Mouse (Mus musculus) cerebellum, adult 8-10 months (tissue): ENCODE results near the gene Gnb1.

ENCODE experiments used
- DNase-seq: peaks from one replicate; pipeline ENCODE4 v3.0.0; 2022

Gene Gnb1

DNA sequence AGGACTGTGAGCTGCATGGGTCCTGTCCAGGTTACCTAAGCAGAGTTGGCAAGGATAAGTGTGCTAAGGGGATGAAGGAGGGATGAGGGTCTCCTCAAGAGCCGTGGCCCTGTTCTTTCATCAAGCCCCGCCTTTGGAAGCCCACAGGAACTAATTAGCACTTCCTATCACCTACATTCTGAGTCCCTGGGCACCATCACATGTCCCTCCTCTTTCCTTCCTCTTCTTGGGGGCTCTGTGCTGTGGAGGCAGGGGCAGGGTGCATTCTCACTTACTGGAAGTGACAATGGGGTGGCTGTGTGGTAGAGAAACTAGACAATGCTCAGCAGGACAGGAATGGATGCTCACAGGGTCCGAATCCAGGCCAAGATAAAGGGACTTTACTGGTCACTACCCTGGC, 3.4 kb upstream of the Gnb1 start:
- no peak for DNase-seq

DNA sequence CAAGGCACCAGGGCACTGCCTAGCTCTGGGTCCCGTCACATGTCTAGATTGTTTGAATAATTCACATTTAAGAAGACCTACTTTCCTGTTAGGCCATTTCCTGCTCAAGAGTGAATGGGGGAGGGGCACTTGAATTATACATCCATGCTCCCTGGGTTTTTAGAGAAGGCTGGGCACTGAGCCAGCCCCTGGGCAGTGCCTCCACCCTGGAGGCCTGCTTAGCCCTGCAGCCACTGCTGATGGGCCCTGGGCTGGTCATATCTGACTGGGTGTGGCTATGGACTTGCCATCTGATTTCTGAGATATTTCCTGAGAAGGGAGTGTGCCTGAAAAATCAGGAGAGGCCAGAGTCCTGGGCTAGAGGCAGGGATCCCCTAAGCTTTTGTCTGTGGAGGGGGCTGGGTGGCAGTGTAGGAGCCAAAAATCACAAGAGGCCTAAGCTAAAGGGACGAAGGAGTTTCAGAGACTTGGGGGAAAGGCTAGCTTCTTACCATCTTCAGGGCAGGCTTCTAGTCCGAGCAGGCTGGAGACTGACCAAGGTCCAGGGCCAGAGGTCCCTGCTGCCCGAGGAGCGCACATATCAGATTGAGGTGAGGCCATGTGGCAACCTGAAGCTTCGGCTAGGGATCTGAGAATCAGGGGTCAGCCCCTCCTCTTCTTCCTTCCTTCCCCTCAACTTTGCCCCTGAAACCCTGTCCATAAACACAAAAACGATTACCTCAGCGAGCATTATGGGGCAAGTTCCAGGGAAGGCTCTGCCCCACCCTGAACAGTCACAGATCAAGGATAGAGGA, 2.7 kb upstream of the Gnb1 start:
- DNase-seq, result no peak

DNA sequence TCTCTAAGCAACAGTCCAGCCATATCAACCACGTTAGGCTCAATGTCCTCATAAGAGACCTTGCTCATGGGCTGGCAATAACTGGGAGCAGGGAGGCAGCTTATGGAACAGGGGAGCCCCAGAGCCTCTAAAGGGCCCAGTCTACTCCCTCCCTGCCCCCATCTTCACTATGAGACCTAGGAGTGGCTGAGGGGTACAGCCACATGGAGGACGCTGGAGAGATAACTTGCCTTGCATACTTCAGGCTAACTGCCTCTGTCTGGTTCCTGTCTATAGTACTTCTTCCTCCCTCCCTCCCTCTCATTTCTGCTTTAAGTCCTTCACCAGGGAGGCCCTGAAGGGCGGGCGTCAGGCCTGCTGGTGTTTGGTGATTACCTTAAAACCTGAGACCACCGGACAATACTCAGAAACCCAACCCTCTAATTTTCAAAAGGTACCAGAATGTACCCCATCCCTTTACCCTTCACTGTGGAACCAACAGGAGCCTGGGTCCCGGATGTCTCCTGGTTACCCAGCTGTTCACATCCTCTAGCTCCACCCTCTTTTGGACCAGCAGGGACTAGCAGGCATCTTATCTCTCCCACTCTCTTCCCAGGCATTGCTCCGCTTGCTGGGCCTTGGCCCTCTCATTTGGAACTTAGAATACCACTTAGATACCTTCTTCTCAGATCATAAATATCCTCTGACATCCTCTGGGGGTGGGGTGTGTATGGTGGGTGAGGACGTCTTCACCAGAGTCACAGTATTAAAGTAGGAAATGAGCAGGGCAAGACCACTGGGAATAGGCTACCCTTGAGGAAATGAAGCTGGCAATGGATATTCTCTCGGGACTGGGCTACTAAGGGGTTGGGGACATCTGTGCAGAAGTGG, 1.8 kb upstream of the Gnb1 start:
- DNase-seq, result no peak

DNA sequence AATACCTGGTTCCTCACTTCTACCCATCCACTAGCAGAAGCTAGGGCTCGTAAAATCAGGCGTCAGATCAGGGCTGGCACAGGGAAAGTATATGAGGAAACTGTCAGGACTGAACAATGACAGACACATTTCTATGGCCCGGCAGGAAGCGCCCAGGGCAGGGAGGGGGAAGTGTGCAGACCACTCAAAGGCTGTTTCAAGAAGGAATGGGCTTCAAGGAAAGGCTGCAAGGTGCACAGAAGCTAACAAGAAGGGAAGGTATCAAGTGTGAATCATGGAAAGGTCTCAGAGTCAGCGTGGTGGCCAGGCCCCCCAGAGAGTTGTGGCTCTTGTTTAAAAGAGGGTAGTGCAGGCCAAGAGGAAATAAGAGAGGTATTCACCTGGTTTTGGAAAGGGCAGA, 705 bp upstream of the Gnb1 start:
- no peak for DNase-seq

DNA sequence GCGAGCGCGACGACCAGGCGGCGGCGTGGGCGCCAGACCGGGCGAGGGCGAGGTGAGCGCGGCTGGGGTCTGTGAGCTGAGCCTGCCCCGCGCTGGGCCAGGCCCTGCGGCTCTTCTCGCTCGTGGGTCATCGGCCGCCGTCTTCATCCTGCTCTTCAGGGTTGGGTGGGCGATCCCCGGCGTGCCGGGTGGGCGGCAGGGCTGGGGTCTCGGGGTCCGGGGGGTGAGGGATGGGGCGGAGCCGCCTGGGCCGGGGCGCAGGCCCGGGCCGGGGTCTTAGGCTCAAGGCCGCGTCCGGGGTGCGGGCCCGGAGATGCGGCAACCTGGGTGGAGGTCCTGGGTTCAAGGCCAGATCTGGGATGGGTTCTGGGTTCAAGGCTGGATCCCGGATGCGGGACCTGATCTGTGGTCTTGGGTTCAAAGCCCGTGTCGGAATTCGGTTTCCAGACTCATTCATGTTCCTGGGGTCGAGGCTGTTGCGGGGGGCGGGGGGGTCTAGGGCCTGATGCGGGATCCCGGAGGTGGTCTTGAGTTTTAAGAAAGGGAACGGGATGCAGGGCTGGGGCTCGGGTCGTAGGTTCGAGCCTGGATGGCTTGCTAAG, 469 bp downstream of the Gnb1 start:
- DNase-seq, result no peak

DNA sequence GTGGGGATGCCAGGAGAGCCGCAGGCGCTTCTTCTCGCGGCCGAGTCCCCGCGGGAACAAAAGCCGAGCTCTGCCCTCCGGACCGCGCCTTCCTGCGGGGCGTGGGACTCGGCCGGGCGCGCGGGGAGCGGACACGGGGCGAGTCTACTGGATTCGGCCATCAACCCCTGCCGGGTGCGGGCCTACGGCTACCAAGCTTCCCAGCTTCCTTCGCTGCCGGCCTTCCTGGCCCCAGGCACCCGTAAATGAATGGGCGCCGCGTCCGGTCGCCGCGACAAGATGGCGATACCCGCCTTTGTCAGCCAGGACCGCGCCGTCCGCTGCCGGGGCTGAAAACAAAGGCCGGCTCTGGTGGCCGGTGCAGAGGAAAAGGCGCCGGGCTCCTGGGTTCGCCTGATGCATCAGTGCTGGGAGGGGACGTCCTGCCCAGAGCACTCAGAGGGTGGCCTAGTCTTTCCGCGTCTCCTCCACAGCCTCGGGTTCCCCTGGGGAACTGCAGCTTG, 1.0 kb downstream of the Gnb1 start:
- peak; percentile 48 for DNase-seq

DNA sequence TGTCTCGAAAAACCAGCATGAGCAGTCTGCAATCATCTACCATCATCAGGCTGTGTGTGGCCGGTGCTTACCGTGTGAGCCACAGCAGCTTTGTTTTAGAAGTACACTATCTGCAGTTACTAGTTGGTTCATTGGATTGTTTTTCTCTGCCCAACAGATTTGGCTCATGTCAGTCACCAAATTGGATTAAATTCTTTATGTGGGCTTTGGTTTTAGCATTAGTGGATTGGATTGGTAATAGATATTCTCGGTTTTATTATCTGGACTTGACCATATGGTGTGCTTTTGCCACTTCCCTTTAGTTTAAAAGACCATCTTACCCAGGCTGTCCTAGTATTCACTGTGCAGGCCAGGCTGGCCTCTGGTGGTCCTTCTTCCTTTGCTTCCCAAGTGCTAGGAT, 3.7 kb downstream of the Gnb1 start:
- DNase-seq, result no peak

DNA sequence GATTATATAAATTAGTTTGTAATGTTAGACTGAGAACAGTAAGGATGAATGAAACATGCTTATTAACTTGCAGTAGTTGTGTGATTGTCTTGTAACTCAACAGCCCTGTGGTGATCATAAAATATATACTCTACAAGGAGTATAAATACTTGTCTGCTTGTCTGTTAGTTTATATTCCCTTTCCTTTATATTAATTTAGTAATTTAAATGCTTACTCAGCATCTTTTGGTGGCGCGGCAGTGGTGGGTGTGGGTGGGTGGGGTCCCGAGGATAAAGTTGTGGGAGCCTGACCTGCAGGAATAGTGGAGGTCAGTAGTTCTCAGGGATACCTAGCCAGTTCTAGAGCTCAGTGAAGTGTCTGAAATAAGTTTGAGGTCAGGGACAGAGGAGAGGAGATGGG, 6.8 kb downstream of the Gnb1 start:
- no peak for DNase-seq

DNA sequence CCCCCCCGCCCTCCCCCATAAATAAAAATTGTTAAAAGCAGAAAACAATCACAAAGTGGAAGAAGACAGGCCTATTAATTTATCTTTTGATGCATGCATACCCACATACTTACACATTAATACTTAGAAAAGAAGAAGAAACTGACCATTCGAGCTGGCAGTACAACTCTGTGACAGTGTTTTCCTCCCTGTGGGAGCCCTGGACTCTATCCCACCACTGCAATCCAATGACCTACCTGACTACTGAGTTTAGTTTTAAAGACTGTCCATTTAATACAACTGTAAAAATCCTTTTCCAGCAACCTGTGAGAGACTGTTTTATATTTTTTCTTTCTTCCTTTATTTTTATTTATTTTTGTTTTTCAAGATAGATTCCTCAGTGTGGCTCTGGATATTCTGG, 10.0 kb downstream of the Gnb1 start:
- no peak for DNase-seq

DNA sequence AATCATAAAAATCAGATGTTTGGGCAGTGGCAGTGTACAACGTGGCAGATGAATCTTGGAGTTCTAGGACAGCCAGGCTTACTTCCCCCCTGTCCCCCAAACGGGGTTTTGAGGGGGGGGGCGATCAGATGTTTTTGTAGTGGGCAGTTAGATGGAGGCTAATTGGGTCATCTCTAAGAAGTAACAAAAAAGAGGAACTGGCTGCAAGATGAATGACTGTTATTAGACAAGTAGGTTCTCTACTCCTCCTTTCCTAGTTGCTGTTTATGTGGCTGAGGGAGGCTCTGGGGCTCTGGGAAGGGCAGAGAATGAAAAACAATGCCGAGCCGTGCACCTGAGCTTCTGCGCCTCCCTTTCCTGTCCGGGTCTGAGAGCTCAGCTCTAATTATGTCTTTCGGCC, 13.9 kb downstream of the Gnb1 start:
- DNase-seq, result no peak

DNA sequence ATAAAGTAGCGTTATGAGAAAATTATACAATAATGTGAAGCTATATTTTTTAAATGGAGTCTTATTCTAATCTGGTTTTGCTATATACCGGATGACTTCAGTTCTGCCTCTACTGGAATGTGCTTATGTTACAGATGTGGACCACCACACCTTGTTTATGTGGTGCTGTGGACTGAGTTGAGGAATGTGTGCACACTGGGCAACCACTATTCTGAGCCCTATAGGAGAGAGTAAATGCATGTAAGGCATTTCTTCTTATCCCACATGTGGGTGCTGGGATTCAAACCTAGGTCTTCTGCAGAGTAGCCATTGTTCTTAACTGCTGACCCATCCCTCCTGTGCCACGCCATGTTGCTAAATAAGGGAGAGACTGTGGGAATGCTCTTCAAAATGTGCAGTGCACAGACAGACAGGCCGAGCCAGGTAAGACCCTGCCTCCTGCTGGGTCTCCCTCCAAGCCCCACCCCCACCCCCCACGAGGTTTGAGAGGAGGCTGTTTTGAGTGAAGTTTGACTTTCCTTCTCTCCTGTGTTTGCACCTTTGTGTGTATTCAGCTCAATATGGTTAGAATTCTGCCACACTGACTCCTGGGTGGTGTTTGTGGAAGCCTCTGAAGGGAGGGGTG, 14.6 kb downstream of the Gnb1 start:
- no peak for DNase-seq

DNA sequence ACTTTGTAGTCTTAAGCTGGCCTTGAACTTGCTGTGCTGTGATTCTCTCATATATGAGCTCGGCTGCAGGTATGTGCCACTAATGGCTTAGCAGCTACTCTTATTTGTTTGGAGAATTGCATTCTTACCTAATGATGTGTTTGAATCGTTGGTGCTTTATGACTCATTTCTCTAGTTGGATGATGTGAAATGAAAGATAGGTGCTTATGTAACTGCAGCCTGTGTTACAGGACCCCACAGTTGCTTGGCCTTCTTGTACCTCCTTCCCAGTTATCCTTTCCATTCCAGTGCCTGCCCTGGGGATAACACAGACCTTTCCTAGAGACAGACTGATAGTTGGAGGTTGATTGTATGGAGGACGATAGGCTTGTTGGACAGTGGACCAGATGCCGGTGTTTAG, 17.5 kb downstream of the Gnb1 start:
- DNase-seq, result no peak

DNA sequence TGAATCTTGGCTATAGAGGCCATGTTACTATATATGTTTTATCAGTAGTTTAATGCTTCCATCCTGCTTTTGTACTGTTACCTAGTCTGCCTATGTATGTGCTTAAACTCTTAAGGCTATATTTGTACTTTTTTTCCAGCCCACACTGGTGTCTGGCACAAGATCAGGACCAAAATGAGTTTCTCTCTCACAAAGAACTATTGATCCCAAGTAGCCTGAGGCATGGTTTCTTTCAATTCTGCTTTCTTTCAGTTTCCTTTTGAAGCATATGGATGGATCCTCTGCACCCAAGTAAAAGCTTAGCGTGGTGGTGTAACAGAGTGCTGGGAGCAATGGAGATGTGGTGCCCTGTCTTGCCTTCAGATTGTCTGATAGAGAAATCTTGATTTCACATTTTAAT, 19.8 kb downstream of the Gnb1 start:
- no peak for DNase-seq

DNA sequence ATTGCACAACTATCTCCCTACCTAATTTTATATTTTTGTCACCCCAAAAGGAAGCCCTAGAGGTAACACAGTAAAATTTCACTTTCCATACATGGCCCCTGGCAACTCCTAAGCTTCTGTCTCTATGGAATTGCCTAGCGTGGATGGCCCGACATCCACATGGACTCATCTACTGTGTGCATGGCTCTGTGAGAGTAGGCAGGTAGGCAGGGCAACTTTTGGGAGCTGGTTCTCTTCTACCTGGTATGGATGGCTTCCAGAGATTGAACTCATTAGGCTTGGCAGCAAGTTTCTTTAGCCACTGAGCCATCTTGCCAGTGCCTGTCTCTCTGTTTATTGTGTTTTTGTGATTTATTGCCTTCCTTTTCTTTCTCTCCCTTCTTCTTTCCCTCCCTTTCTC, 23.6 kb downstream of the Gnb1 start:
- no peak for DNase-seq

DNA sequence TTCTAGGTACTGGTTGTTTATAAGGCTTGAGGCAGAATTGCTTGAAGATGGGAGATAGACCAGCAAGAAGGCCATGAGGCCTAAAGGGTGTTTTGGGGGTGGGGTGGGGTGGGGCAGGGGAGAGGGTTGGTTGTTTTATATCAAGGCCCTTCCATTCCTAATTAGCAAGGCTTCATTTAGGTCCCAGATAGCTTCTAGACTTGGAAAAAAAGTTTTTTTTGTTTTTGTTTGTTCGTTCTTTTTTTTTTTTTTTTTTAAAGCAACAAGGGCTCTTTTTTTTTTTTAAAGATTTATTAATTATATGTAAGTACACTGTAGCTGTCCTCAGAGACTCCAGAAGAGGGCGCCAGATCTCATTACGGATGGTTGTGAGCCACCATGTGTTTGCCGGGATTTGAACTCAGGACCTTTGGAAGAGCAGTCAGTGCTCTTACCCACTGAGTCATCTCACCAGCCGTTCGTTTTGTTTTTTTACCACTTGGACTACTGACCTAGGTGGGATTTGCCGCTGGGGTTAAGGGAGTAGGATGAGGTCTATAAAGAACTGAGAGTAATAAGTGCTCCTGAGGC, 26.9 kb downstream of the Gnb1 start:
- DNase-seq, result no peak

DNA sequence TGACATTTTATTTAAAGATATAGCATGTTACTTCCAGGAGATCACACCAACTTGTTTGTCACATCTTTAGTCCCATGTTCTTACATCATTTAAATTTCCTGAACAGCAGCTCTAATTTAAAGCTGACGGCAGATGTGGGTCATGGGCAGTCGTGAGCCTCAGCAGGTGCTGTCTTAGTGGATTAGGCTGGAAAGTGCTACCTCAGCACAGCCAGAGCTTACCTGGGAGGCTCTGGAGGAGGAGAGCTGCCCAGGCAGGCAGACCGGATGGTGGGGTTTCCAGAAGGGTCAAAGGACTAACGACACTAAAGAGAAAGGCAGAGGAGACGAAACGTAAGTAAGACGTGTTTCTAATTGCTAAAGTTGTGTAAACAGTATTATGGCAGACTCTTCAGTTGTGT, 31.2 kb downstream of the Gnb1 start:
- DNase-seq, result no peak

DNA sequence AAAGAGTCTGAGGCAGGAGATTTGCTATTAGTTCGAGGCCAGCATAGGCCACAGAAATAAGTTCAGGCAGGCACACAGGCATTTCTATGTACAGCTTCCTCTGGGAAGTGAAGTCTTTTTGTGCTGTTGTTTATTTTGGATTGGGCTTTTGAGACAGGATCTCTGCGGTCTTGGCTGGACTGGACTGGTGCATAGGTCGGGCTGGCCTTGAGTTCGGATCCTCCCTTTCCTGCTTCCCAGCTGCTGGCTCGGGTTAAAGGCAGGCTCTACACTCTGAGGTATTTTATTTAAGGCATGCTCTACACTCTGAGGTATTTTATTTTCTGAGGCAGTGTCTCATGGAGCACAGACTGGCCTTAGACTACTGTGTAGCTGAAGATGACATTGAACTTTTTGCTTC, 34.6 kb downstream of the Gnb1 start:
- no peak for DNase-seq

DNA sequence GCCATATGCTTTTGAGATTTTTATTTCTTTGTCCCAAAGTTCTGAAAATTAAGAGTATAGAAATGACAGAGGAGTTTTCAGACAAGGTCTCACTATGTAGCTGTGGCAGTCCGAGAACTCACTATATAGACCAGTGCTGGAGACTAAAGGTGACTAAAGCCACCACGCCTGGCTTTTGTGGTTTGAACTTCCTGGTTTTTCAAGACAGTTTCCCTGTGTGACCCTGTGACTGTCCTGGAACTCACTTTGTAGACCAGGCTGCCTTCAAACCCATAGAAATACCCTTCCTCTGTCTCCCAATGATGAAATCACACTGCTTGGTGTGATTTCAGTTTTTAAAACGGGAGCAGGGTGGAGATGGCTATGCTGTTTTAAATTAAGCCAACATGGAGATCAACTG, 38.1 kb downstream of the Gnb1 start:
- DNase-seq, result no peak

DNA sequence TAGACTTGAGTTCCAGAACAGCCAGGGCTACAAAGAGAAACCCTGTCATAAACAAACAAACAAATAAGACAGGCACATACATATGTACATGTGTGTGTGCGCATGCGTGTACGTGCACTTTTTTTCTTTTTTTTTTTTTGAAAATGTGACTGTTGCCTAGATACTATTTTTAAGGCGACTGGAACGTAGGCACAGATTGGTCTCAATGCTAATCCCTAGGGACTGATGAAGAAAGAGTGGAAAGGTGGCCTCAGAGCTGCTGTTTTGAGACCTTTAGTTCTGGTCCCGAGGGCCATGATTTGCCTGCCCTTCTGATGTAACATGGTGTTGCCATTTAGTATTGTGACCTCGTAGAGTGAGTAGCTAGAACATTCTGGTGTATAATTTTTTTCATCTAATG, 58.8 kb downstream of the Gnb1 start:
- DNase-seq, result no peak

DNA sequence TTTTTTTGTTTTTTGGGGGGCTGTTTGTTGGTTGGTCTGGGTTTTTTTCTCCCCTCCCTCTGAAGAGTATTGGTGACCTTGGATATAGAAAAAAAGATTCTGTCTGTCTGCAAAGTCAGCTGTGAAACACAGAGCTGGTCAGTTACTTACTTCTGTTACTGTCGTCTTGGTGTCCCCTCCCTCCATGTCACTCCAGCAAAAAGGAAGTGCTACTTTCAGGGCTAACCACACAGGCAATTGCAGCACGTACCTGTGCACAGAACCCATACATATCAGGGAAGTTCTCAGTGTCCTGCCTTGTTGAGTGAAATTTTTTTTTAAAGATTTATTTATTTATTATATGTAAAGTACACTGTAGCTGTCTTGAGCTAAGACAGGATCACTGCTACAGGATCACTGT, 59.3 kb downstream of the Gnb1 start:
- DNase-seq, result no peak

DNA sequence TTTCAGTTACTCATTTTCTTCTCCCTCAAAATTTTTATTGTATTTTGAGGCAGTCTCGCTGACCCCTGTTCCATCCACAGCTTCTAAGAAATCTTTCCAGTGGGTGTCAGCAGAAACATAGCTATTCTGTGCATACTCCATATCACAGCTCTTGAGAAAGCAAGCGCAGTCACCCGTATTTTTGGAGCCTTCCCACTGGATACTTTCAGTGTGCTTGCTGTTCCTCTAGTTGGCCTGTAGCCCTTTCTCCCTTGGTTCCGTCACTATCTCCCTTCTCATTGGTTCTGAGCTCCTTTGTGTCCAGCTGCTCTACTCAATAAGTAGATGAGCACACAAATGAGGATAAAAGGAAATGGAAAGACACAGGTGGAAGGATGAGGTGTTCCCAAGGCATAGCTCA, 59.9 kb downstream of the Gnb1 start:
- no peak for DNase-seq

DNA sequence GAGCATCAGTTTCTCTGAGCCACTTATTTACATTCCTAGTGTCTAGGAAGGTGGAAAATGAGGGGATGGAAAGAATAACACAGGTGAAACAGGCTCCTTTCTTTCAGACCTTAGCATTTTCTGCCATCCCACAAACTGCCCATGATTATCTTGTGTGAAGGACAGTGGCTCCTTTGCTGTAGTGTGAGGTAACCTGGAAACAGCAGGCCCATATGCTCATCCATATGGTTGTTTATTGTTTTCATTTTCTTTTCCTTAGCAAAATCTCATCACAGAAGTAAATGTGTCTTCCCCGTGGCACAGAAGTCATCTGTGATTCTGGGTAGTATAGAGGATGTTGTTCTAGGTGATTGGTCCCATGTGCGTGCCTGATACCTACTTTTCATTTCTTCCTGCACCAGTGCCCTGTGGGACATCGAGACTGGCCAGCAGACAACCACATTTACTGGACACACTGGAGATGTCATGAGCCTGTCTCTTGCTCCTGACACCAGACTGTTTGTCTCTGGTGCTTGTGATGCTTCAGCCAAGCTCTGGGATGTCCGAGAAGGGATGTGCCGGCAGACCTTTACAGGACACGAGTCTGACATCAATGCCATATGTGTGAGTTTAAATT, 61.9 kb downstream of the Gnb1 start:
- DNase-seq, result peak; percentile 46

DNA sequence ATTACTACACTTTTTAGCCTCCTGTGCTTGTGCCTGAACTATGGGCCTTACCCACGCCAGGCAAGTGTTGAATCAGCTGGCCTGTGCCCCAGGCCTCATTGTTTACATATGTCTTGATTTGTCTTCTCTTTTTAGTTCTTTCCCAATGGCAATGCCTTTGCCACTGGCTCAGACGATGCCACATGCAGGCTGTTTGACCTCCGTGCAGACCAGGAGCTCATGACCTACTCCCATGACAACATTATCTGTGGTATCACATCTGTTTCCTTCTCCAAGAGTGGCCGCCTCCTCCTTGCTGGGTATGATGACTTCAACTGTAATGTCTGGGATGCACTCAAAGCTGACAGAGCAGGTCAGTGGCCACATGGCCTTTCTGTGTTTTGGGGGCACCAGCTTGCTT, 63.7 kb downstream of the Gnb1 start:
- no peak for DNase-seq
